Mouse (Mus musculus): ENCODE results near the gene H2-DMa.

The H2-DMa gene

DNA sequence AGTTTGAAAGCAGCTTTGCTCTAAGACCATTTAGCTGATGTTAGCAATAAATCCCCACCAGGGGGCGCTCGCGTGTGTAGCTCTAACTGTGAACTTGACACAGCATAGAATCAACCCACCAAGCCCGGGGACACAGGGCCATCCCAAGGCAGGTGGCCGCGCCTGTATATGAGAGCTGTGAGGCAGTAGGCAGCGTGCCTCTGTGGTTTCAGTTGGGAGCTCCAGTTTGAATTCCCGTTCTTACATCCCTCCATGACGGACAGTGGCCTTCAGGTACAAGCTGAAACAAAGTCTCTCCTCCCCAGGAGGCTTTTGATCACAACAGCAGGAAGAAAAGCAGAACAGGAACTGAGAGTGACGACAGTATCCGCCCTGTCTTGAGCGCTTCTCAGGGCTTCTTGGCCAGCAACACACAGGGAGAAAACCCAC lies 17.7 kb upstream of the H2-DMa start:
- intact Hi-C loops (cut with DNase I): no loop called here

DNA sequence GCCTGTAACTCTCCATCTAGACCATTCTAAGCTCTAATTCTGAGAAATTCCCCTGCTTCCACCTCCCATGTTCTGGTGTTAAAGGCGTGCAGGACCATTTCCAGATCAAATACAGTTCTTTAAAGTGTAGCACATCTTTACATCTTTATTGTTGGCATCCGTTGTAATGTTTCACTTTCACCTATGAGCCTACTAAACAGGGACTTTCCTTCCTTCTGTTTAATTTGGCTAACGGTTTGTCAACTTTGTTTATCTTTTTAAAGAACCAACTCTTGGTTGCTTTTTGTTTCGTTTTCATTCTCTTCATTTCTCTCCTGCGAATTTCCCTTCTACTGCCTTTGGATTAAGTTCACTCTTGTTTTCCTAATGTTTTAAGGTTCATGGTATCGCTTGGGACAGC lies 16.5 kb upstream of the H2-DMa start:
- intact Hi-C loops (cut with DNase I): no loop called here

DNA sequence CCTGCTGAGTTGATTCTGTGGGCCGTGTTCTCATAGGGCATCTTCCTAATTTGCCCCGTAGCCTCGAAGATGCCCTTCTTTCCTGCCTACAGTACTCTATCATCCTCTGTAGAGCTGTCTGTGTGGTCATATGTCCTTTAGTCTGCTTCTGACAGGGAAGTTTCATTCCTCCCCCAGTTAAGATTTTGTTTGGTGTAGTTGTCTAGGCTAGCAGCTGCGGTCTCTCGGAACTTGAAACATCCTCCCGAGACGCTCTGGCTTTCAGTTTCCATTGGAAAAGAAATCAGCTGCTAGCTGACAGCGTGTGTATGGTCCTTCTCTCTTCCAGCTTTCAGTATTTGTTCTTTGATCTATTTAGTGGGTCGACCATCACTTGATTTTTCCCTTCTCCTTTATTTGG lies 14.5 kb upstream of the H2-DMa start:
- intact Hi-C loops (cut with DNase I): no loop called here

DNA sequence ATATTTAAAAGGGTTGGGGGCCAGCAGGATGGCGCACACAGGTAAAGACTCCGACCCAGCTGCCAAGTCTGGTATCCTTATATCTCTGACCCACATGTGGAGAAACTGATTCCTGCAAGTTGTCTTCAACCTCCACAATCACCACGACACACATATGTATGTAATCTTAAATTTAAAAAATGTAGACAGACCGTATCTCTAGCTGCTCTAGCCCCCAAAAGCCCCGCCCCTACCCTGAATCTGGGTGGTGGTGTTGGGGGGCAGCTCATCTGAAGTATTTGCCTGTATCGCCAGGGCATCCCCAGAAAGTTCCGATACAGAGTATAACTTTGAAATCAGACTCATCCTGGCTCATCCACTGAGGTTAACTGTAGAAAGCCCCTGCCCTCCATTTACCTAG lies 12.8 kb upstream of the H2-DMa start:
- intact Hi-C loops (cut with DNase I): no loop called here

DNA sequence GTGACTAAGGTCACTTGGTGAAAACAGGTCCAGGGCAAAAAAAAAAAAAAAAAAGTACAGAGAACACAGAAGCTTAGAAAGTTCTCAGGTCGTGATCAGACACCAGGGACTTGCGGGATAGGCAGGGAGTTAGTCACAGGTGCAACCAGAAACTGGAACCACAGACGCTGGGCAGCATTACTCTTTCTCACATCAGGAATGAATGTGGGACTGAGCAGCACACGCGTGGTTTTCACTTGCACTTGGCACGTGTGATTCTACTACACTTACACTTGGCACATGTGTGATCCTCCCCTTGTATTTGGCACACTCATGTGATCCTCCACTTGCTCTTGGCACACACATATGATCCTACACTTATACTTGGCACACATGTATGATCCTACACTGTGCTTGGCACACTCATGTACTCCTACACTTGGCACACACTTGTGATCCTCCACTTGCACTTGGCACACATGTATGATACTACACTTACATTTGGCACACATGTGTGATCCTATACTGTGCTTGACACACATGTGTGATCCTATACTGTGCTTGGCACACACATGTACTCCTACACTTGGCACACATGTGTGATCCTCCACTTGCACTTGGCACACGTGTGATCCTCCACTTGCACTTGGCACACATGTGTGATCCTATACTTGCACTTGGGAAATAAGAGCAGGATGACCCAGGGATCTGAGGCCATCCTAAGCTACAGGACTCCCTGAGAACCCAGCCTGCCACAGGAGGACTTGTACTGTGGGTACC lies 12.1 kb upstream of the H2-DMa start:
- intact Hi-C loops (cut with DNase I): no loop called here

DNA sequence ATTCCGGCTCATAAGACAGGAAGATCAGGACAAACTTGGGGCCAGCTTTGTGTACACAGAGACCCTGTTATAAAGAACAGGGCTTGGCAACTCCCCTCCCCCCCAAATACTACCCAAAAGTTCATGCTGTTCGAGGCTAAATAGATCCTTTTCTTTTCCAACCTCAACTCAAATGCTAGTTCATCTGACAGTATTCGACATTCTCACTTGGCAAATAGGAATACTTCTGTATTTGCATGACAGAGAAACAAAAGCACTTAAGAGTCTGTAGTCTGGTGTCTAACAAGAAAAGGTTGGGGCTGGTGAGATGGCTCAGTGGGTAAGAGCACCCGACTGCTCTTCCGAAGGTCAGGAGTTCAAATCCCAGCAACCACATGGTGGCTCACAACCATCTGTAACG lies 10.9 kb upstream of the H2-DMa start:
- intact Hi-C loops (cut with DNase I): no loop called here

DNA sequence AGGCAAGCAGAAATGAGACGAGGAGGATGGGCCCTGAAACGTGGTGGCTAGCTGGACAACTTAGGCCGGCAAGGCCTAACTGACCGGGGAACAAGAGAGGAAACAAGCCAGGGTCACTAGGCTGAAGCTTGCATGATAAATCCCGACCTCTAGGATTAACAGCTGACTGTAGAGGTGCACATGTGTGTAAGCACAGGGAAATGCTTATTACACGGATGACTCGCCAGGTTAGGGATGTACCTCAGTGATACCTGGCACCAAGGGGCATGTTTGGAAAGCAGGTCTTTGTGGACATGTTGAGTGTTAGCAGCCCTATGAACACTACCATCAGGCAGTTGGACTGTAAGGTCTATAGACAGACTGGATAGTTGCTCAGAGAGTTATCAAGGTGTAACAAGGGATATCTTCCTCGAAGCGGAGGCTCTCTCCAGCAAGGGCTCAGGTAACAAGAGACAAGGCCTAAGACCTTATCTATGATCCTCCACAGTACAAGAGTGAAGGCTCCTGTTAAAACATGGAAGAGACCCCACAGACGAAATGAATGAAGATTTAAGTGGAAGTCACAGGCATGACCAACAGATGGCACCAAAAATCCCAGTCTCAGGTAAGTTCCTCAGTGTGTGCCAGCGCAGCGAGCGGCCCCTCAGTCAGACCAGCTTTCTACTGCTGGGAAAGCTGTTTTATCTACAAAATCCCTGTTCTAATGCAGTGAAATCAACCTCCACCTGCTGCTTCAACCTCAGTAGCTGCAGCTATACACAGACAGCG lies 10.1 kb upstream of the H2-DMa start:
- intact Hi-C loops (cut with DNase I): no loop called here

DNA sequence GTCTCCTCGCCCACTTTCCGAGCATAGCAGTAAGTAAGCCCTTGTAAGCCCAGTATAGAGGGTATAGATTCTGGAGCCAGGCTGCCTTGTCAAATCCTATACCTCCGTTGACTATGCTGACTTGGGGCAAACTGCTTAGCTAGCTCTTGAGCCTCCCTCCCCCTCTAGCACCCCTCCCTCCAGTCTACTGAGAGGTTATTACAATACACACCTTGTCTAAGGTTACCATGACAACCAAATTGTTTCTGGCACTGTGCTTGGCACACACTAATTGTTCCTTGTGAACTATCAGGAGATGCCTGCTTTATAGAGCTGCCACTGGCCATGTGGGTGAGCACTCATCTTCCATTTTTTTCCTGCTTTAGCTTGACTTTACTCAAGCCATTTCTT lies 9.5 kb upstream of the H2-DMa start:
- intact Hi-C loops (cut with DNase I): no loop called here

DNA sequence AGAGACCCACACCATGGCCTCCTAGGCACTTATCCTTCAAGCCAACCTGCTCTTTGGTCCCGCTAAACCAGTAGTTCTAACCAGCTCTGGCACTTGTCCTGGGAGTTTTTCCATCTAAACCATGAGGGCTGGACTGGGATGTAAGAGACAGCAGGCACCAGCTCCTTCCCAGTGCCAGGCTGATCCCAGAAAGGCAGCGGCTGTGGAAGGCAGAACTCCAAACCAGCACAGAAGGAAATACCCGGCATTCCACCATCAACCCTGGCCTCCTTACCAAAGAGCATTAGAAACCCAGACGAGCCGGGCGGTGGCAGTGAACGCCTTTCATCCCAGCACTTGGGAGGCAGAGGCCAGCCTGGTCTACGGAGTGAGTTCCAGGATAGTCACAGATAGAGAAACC lies 9.0 kb upstream of the H2-DMa start:
- intact Hi-C loops (cut with DNase I): no loop called here

DNA sequence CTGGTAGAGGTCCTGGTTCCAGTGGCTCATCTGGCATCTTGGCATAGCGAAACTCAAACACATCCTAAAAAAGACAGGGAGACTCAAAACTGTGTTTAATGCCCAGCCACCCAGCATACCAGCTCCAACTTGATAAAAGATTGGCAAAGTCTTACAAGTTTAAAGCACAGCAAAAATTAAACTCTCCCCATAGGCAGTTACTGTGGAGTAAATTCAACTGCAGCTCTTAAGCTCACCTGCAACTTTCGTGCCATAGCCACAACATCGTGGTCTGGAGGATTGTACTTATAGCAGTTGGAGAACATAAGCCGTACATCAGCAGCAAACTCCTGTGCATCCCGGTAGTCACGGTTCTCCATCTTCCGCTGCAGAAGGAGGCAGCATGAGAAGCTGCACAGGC lies 5.2 kb upstream of the H2-DMa start:
- intact Hi-C loops (cut with DNase I): no loop called here

DNA sequence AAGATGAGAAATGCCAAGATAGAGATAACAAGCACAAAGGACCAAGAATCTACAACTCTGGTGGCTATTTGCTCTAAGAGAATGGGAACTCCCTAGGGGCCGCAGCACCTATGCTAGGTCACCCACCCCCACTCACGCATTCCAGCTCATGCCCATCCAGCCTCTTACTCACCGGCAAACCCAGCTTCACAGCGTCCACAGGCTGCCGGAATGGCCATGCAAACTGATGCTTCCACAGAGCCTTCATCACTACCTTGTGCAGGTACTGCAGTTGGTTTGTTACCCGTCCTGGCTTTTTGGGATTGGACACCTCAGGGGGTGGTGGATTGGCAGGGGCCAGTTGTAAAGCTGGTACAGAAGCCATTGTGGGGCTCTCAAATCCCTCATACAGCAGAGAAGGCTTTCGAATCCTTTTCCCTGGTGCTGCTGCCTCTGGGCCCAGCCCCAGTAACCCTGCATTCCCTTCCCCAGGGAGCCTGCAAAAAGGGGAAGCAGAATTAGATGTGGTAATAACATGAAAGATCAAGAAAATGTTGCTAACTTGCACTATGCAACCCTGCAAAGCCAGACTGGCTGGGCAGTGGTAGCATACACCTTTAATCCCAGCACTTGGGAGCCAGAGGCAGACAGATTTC lies 2.5 kb upstream of the H2-DMa start:
- intact Hi-C loops (cut with DNase I): loop anchor here (5.0 kb wide), 1 partner anchor 80 kb away; the partner anchor contains the start of gene Col11a2

DNA sequence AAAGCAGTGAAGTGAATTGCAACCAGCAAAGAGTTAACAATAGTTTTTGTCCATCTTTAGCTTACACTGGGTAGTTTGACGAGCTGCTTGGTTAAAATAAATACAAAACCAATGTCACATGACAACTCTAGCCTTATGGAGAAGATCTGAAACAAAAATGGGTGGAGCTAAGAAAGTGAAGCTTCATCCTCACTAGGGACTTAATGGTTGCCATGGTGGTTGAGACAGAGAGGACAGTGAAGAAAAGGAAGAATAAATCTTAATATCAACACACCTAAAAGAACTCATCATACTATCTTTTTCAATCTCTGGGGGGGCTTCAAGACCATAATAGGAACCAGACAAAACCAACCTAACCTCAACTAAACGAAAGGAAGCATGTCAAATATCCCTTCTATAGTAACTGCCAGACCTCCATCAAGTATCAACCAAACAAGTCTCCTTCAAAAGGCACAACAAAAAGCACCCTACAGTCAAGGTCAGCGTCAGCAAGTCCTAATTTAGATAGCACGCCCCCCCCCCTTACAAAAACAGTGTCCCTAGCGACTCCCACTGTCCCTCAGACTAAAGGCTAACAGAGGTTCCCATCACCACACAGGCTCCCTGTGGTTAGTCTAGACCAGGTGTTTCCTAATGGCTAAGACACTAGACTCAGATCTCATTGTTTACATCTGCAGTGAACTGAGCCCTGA lies 1.8 kb upstream of the H2-DMa start:
- intact Hi-C loops (cut with DNase I): loop anchor here (5.0 kb wide), 1 partner anchor 80 kb away; the partner anchor contains the start of gene Col11a2

DNA sequence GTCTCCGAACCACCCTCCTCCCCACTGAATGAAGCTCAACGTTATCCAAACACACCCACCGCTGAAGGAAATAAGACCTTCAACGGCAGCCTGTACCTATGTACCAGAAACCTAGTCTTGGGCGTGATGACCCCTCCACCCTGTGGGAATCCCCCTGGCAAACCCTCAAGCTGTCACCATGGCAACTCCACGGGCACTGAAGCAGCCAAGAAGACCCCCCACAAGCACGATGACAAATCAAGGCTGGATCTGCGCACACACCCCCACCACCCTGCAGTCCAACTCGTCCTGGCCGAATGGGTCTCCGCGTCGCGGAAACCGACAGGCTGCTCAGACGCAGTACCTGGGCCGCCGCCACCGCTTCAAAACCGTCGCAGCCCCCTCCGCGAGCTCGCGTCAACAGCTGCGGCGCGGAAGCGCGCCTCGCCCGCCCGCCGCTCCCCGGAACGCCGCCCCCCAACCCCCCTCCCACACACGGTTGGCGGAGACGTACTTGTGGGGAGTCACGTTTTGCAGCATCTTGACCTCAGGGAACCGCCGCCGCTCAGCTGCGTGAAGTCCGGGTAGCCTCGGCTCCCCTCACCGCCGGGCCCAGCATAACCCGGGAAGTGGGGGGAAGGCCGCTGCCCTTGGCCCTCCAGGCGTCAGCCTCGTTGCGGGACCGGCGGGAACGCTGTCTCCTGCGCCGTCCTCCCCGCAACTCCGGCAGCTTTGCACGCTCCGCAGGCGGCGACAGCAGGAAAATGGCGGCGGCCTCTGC lies 1.0 kb upstream of the H2-DMa start:
- intact Hi-C loops (cut with DNase I): loop anchor here (5.0 kb wide), 1 partner anchor 81 kb away; the partner anchor contains the start of gene Col11a2

DNA sequence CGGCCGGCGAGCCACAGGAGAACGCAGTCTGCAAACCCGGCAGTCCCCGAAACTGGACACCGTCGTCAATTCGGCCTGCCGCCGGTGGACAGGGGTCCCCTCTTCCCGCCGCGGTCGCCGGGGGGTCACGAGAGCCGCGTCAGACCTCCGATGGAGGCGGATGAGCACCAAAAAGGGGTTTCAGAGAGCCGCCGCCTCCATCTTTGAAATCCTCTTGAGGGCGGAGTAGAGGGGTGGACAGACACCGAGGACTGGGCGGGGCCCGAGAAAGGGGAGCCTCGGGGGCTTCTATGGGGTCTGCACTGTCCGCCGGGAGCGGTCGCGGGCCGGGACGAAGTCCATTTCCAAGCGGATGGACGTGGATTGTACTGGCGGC lies 480 bp upstream of the H2-DMa start:
- intact Hi-C loops (cut with DNase I): loop anchor here (5.0 kb wide), 1 partner anchor 82 kb away; the partner anchor contains the start of gene Col11a2

DNA sequence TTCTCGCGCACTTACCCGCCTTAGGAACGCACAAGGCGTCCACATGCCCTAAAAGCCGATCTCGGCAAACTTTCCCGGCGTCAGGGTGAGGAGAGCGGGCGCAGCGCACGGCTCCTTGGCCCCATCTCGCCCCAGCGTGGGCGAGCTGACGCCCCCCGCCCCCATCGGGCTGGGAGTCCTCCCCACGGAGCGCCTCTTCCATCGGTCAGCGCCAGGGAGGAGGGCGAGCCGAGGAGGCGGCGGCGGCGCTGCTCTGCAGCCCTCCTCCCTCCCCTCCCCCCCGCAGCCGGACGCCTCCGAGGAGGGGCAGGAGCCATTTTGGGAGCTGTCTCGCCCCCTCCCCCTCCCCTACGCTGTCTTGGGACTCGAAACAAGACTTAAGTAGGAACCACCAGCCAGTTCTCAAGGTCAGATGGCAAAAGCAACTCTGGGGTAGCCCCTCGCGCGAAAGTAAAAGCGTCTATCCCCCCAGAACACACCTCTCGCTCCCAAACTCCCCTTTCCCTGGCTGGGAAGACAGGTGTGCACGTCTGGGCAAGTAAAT lies 911 bp downstream of the H2-DMa start:
- intact Hi-C loops (cut with DNase I): no loop called here

DNA sequence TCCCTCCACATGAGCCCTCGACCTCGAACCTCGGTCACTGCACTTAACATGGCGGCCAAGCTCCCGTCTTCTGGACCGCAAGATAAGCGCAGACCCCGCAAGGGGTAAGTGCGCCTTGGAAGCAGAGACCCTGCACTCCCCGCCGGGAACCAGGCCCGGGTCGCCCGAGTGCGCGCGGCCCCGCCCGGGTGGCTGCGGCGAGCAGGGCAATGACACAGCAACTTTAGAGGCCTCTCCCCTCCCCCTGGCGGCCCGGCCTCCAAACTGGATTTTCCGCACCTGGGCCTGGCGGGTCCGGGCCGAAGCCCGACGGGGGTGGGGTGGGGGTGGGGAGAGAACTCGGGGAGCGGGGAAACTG lies 1.5 kb downstream of the H2-DMa start:
- intact Hi-C loops (cut with DNase I): no loop called here

DNA sequence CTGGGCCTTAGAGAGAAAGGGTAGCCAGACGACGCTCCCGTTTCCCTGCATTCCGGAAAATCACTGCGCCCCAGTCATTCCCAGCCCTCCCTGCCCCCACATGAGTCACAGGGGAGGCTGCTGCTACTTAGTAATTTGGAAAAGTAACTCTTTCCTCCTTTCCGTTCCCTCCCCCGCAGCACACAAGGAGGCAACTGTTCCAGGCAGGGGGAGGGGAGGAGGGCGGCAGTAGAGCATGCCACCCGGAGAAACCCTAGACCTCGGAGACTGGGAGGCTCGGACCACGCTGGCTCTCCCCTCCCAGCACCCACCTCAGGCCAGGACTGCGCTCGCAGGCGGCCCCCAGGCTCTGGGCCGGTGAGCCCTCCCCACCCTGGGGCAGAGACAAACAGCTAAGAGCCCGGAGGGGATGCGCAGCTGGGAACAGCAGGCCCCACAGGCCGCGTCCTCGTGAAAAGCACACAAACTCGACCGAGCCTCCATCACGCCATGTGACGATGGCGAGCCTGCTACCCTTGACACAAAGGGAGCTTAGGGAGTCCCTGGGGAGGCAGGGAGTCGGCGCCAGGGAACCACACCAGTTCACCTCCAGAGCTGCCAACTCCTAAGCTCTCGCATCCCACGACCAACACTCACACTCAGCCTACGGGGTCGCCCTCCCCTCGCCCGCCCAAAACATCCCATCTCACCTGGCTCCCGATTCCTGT lies 2.0 kb downstream of the H2-DMa start:
- intact Hi-C loops (cut with DNase I): no loop called here

DNA sequence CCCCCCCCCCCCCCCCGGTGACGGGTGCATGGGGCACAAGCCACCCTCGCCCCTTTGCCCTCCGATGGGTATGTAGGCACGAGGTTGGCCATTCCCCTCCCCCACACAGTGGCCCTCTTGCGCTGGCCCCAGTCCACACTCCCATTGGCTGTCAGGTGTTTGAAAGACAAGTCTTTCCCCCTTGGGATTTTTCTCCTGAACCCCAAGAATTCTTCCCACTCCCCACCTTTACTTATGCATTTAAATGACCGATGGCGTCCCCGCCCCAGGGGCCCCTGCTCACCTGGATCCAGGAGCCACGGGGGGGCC lies 2.5 kb downstream of the H2-DMa start:
- intact Hi-C loops (cut with DNase I): no loop called here

DNA sequence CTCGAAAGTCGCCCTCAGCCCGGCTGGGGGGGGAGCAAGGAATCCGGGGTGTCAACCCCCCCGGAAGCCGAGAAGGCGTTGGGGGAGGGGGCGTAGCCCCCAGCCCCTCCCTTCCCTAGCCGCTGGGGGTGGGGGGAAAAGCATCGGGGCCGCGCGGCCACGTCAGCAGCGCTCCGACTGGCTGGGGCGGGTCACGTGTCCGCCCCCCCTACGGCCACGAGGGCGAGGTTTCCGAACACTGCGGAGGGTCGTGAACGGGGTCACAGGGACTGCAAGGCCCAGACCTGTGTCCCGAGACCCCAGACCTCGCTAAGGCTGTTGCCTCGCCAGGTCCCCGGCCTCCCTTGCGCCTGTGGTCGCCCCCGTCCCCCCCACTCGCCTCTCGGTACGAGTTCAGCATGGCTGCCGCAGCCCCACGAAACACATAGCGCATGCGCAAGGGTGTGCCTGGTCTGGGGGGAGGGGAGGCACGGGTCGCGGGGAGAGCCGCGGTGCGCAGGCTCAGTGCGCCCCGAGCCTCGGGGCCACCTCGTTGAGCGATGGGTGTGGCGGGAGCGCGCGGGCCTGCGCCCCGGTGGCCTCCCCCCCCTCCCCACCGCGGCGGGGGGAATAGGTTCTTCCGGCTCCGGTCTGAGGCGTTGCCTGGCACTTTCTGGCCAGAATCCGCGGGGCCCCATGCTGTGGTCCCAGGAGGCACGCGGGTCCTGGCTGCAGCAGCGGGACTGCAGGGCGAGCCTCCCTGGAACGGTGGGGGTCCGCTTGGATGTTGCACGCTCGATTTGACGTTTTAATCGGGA lies 3.0 kb downstream of the H2-DMa start, which contains the start of gene Brd2:
Gene Brd2 (minus strand): TSS at position 447 of the 797 bp plus-strand sequence.
- intact Hi-C loops (cut with DNase I): no loop called here
